Mouse (Mus musculus): ENCODE data around the gene Rcn1. TPM values are rescaled to one million over a fixed set of nuclear protein-coding genes. Genes with fewer than 3 reads are reported as not detected.

Gene Rcn1
- polyA plus RNA-seq, 1 experiment = 97.3 TPM

DNA sequence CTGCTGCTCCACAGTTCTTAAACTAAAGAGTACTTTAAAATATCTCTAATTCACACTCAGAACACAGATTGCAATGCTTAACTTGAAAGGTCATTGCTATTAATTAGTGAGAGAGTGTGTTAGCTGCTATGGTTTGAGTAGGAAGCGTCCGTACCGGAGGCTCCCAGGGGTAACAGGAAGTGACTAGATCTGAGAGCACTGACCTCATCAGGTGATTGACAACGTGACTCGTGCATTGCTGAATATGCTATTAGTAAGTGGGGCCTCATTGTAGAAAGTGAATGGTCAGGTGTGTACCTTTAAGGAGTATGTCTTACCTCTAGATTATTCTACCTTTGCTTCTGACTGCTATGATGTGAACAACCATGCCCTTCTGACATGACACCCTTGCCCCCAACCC, 31.3 kb upstream of the Rcn1 start:
- Histone ChIP-seq H3K36me3 (ENCODE audit: control insufficient read depth, insufficient read depth) (no peaks in the 10 kb centered on the region), H3K4me3 (ENCODE audit: insufficient read depth, poor library complexity, severe bottlenecking) (no peak overlapping the region), H3ac (ENCODE audit: control insufficient read depth, insufficient read length, low read depth) (no peak overlapping the region), H3K27me3 (ENCODE audit: control insufficient read depth, insufficient read depth, insufficient read length) (peaks cover 3% of the 10 kb centered on the region), H3K79me2 (ENCODE audit: control insufficient read depth, insufficient read depth) (no peaks in the 10 kb centered on the region), H3K79me3 (ENCODE audit: low read depth) (no peaks in the 10 kb centered on the region)
- TF ChIP-seq CTCF (IDR thresholded peaks at IDR 0.05; ENCODE audit: control insufficient read depth, insufficient read depth, insufficient read length) (no peak), FOSL1 (IDR thresholded peaks at IDR 0.05; ENCODE audit: insufficient read depth, low read length, poor library complexity, severe bottlenecking) (no peak), USF1 (IDR thresholded peaks at IDR 0.05; ENCODE audit: low read depth) (no peak), MAX (IDR thresholded peaks at IDR 0.05) (no peak)

GRCm38 (mm10) chr2:105429899-105430298, 30.8 kb upstream of the Rcn1 start:
- no peak for TF ChIP-seq MAX (IDR thresholded peaks at IDR 0.05)
- no peak for TF ChIP-seq CEBPB (IDR thresholded peaks at IDR 0.05; ENCODE audit: low read depth)
- TF ChIP-seq FOSL1 (IDR thresholded peaks at IDR 0.05; ENCODE audit: insufficient read depth, low read length, poor library complexity, severe bottlenecking) = no peak
- TF ChIP-seq MYOD1 (IDR thresholded peaks at IDR 0.05; ENCODE audit: control insufficient read depth, insufficient read length, low read depth) = no peak
- no peak for TF ChIP-seq CTCF (IDR thresholded peaks at IDR 0.05; ENCODE audit: control insufficient read depth, insufficient read depth, insufficient read length)
- TF ChIP-seq USF1 (IDR thresholded peaks at IDR 0.05; ENCODE audit: low read depth) = no peak
- TF ChIP-seq MYOG (IDR thresholded peaks at IDR 0.05; ENCODE audit: control insufficient read depth, extremely low read depth, insufficient read length) = no peak
- Histone ChIP-seq H3K27me3 (ENCODE audit: control insufficient read depth, insufficient read depth, insufficient read length) (peaks cover 3% of the 10 kb centered on the region), H3K79me2 (ENCODE audit: control insufficient read depth, insufficient read depth) (no peaks in the 10 kb centered on the region), H3K4me3 (ENCODE audit: insufficient read depth, poor library complexity, severe bottlenecking) (no peak overlapping the region), H3K36me3 (ENCODE audit: control insufficient read depth, insufficient read depth) (no peaks in the 10 kb centered on the region), H3ac (ENCODE audit: control insufficient read depth, insufficient read length, low read depth) (no peak overlapping the region), H3K79me3 (ENCODE audit: low read depth) (no peaks in the 10 kb centered on the region)

- Histone ChIP-seq H3K79me2 (ENCODE audit: control insufficient read depth, insufficient read depth) (no peaks in the 10 kb centered on the region), H3K79me3 (ENCODE audit: low read depth) (no peaks in the 10 kb centered on the region)
- no peak for TF ChIP-seq MYOD1 (IDR thresholded peaks at IDR 0.05; ENCODE audit: control insufficient read depth, insufficient read length, low read depth)
- no peak for TF ChIP-seq FOSL1 (IDR thresholded peaks at IDR 0.05; ENCODE audit: insufficient read depth, low read length, poor library complexity, severe bottlenecking)
- no peak for TF ChIP-seq CEBPB (IDR thresholded peaks at IDR 0.05; ENCODE audit: low read depth)
- TF ChIP-seq USF1 (IDR thresholded peaks at IDR 0.05; ENCODE audit: low read depth) = no peak
- TF ChIP-seq MAX (IDR thresholded peaks at IDR 0.05) = no peak
- no peak for TF ChIP-seq MYOG (IDR thresholded peaks at IDR 0.05; ENCODE audit: control insufficient read depth, extremely low read depth, insufficient read length)
- no peak for TF ChIP-seq CTCF (IDR thresholded peaks at IDR 0.05; ENCODE audit: control insufficient read depth, insufficient read depth, insufficient read length)
Measured at GRCm38 (mm10) chr2:105428467-105428866, 29.3 kb upstream of the Rcn1 start.

GRCm38 (mm10) chr2:105428029-105428428, 28.9 kb upstream of the Rcn1 start:
- Histone ChIP-seq H3K36me3 (ENCODE audit: control insufficient read depth, insufficient read depth) (no peaks in the 10 kb centered on the region), H3ac (ENCODE audit: control insufficient read depth, insufficient read length, low read depth) (no peak overlapping the region), H3K79me3 (ENCODE audit: low read depth) (no peaks in the 10 kb centered on the region), H3K79me2 (ENCODE audit: control insufficient read depth, insufficient read depth) (no peaks in the 10 kb centered on the region), H3K4me3 (ENCODE audit: insufficient read depth, poor library complexity, severe bottlenecking) (no peak overlapping the region), H3K27me3 (ENCODE audit: control insufficient read depth, insufficient read depth, insufficient read length) (peaks cover 3% of the 10 kb centered on the region)
- TF ChIP-seq USF1 (IDR thresholded peaks at IDR 0.05; ENCODE audit: low read depth) (no peak), MAX (IDR thresholded peaks at IDR 0.05) (no peak), MYOD1 (IDR thresholded peaks at IDR 0.05; ENCODE audit: control insufficient read depth, insufficient read length, low read depth) (no peak), CEBPB (IDR thresholded peaks at IDR 0.05; ENCODE audit: low read depth) (peak; percentile 99), CTCF (IDR thresholded peaks at IDR 0.05; ENCODE audit: control insufficient read depth, insufficient read depth, insufficient read length) (peak; percentile 24), MYOG (IDR thresholded peaks at IDR 0.05; ENCODE audit: control insufficient read depth, extremely low read depth, insufficient read length) (no peak), FOSL1 (IDR thresholded peaks at IDR 0.05; ENCODE audit: insufficient read depth, low read length, poor library complexity, severe bottlenecking) (no peak)

More at GRCm38 (mm10) chr2:105428467-105428866, 29.3 kb upstream of the Rcn1 start:
- H3K27me3 ChIP-seq (ENCODE audit: control insufficient read depth, insufficient read depth, insufficient read length) = peaks cover 3% of the 10 kb centered on the region
- H3K4me3 ChIP-seq (ENCODE audit: insufficient read depth, poor library complexity, severe bottlenecking) = no peak overlapping the region
- H3ac ChIP-seq (ENCODE audit: control insufficient read depth, insufficient read length, low read depth) = no peak overlapping the region
- no peaks in the 10 kb centered on the region for H3K36me3 ChIP-seq (ENCODE audit: control insufficient read depth, insufficient read depth)

- Histone ChIP-seq H3K79me2 (ENCODE audit: control insufficient read depth, insufficient read depth) (no peaks in the 10 kb centered on the region), H3K27me3 (ENCODE audit: control insufficient read depth, insufficient read depth, insufficient read length) (peaks cover 3% of the 10 kb centered on the region), H3ac (ENCODE audit: control insufficient read depth, insufficient read length, low read depth) (no peak overlapping the region), H3K4me3 (ENCODE audit: insufficient read depth, poor library complexity, severe bottlenecking) (no peak overlapping the region), H3K36me3 (ENCODE audit: control insufficient read depth, insufficient read depth) (no peaks in the 10 kb centered on the region), H3K79me3 (ENCODE audit: low read depth) (no peaks in the 10 kb centered on the region)
- TF ChIP-seq MYOG (IDR thresholded peaks at IDR 0.05; ENCODE audit: control insufficient read depth, extremely low read depth, insufficient read length) (no peak), FOSL1 (IDR thresholded peaks at IDR 0.05; ENCODE audit: insufficient read depth, low read length, poor library complexity, severe bottlenecking) (no peak), MYOD1 (IDR thresholded peaks at IDR 0.05; ENCODE audit: control insufficient read depth, insufficient read length, low read depth) (no peak), MAX (IDR thresholded peaks at IDR 0.05) (no peak), USF1 (IDR thresholded peaks at IDR 0.05; ENCODE audit: low read depth) (no peak), CTCF (IDR thresholded peaks at IDR 0.05; ENCODE audit: control insufficient read depth, insufficient read depth, insufficient read length) (no peak), CEBPB (IDR thresholded peaks at IDR 0.05; ENCODE audit: low read depth) (no peak)
Measured at GRCm38 (mm10) chr2:105427447-105427846, 28.3 kb upstream of the Rcn1 start.

DNA sequence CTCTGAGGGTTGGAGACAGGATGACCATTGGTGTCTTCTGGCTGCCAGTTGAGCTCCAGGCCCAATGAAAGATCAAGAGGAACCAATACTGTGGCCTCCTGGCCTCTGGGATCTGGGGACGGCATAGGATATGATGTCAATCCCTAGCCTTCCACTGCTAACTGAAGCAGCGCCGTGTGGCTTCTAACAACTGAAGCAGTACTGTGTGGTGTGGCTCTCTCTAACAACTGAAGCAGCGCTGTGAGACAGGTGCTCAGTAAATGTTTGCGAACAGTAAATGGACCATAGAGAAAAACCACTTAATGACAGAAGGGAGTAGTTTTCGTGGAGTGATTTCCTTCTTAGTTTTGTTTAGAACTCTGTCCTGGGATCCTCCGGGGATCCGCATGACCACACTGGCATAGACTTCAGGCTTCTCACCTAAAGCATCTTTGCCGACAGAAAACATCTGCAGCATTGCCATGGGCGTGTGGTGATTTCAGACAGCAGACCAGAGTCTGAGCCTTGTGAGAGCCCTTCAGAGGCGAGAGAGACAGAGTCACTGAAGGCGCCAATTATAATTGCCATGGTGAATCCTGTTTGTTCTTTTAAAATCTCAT, 19.6 kb upstream of the Rcn1 start:
- no peaks in the 10 kb centered on the region for H3K79me2 ChIP-seq (ENCODE audit: control insufficient read depth, insufficient read depth)
- H3K27me3 ChIP-seq (ENCODE audit: control insufficient read depth, insufficient read depth, insufficient read length) = no peaks in the 10 kb centered on the region
- H3K4me3 ChIP-seq (ENCODE audit: insufficient read depth, poor library complexity, severe bottlenecking) = no peak overlapping the region
- H3ac ChIP-seq (ENCODE audit: control insufficient read depth, insufficient read length, low read depth) = no peak overlapping the region
- TF ChIP-seq CTCF (IDR thresholded peaks at IDR 0.05; ENCODE audit: control insufficient read depth, insufficient read depth, insufficient read length) (no peak), FOSL1 (IDR thresholded peaks at IDR 0.05; ENCODE audit: insufficient read depth, low read length, poor library complexity, severe bottlenecking) (no peak)
- H3K36me3 ChIP-seq (ENCODE audit: control insufficient read depth, insufficient read depth) = no peaks in the 10 kb centered on the region
- H3K79me3 ChIP-seq (ENCODE audit: low read depth) = no peaks in the 10 kb centered on the region

All from C2C12 (cell line).